Mouse (Mus musculus) midbrain, embryonic 14.5 days (tissue): ENCODE data around the gene Pigs. TPM values are rescaled to one million over a fixed set of nuclear protein-coding genes. Genes with fewer than 3 reads are reported as not detected.

Experiments used
- ATAC-seq: fragments of 200-750 bp; cut with Nextera tagmentation; 2 replicates; pipeline ENCODE4 v1.8.0; 2017; ENCODE audit warnings: moderate number of reproducible peaks, moderate library complexity; ENCODE audit not compliant: low FRiP score, low TSS enrichment
- DNase-seq: peaks from one replicate; pipeline ENCODE4 v3.0.0-alpha.2; 2015
- H3K27ac ChIP-seq: fragments of 300-500 bp; sonication (generic); replicated peaks from 2 replicates; pipeline ENCODE4 v1.5.1; 2014; ENCODE audit warnings: mild to moderate bottlenecking, low read depth, low read length, moderate library complexity
- H3K27me3 ChIP-seq: fragments of 300-500 bp; sonication (generic); 2 replicates; pipeline ENCODE4 v1.6.1; 2014; ENCODE audit warnings: low read length, control low read depth, mixed read lengths; ENCODE audit not compliant: control insufficient read depth, insufficient read depth
- H3K36me3 ChIP-seq: fragments of 300-500 bp; sonication (generic); 2 replicates; pipeline ENCODE4 v1.6.1; 2014; ENCODE audit warnings: low read length, control low read depth; ENCODE audit not compliant: control insufficient read depth, insufficient read depth
- H3K4me1 ChIP-seq: fragments of 300-500 bp; sonication (generic); 2 replicates; pipeline ENCODE4 v1.6.1; 2014; ENCODE audit warnings: mild to moderate bottlenecking, antibody characterized with exemption, low read length, control low read depth; ENCODE audit not compliant: control insufficient read depth, insufficient read depth
- H3K4me2 ChIP-seq: fragments of 300-500 bp; sonication (generic); 2 replicates; pipeline ENCODE4 v1.6.1; 2014; ENCODE audit warnings: mild to moderate bottlenecking, low read length, moderate library complexity
- H3K4me3 ChIP-seq: fragments of 300-500 bp; sonication (generic); replicated peaks from 2 replicates; pipeline ENCODE4 v1.5.1; 2014; ENCODE audit warnings: low read depth, low read length
- H3K9ac ChIP-seq: fragments of 300-500 bp; sonication (generic); replicated peaks from 2 replicates; pipeline ENCODE4 v1.6.1; 2014; ENCODE audit warnings: mild to moderate bottlenecking, low read length, moderate library complexity
- H3K9me3 ChIP-seq: fragments of 300-500 bp; sonication (generic); 2 replicates; pipeline ENCODE4 v1.6.1; 2016; ENCODE audit warnings: low read length, control low read depth, mixed read lengths; ENCODE audit not compliant: control insufficient read depth
- WGBS: fragments of 180-500 bp; shearing (Covaris S2); extraction: QIAGEN DNeasy Blood & Tissue Kit; methylation state at CpG from one replicate; pipeline ENCODE4 v1.1.7; 2014; 5-methylcytosine and 5-hydroxymethylcytosine counted together
- polyA plus RNA-seq: library from polyadenylated mRNA; unstranded; fragments of >200 nt; fragmentation: Nextera tagmentation; extraction: Ambion mirVana; gene quantifications from 2 replicates; pipeline ENCODE4 v1.2.1, GENCODE M21; 2014

The Pigs gene
- polyA plus RNA-seq, 1 experiment from 2014 or later: 63.6 TPM

DNA sequence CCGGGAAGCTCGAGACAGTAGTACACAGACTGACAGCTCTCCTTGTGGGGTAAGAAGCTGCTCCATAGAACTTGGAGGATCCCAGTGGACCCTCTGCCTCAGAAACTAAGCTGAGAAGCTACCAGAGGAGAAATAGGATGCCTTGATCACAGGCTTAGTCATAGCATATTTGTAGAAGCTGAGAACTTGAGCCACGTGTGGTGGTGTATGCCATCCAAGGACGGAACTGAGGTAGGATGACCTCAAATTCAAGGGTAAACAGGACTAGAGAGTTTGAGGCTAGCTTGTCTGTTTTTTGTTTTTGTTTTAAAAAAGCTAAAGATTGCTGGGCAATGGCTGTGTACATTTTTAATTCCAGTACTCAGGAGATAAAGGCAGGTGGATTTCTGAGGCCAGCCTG, 22.9 kb upstream of the Pigs start:
- H3K4me1 ChIP-seq: peaks cover 6% of the 10 kb centered on the region
- no peak overlapping the region for H3K4me2 ChIP-seq
- H3K36me3 ChIP-seq: peaks cover 2% of the 10 kb centered on the region; the same call in 1 of the 2 replicates
- no peak overlapping the region for H3K4me3 ChIP-seq
- H3K9ac ChIP-seq: no peak overlapping the region
- ATAC-seq (no peak), DNase-seq (no peak)
- H3K27ac ChIP-seq: no peak overlapping the region
- 96% methylated on average over 4 of the region's 4 CpGs for WGBS
- no peaks in the 10 kb centered on the region for H3K27me3 ChIP-seq
- H3K9me3 ChIP-seq: no peaks in the 10 kb centered on the region

DNA sequence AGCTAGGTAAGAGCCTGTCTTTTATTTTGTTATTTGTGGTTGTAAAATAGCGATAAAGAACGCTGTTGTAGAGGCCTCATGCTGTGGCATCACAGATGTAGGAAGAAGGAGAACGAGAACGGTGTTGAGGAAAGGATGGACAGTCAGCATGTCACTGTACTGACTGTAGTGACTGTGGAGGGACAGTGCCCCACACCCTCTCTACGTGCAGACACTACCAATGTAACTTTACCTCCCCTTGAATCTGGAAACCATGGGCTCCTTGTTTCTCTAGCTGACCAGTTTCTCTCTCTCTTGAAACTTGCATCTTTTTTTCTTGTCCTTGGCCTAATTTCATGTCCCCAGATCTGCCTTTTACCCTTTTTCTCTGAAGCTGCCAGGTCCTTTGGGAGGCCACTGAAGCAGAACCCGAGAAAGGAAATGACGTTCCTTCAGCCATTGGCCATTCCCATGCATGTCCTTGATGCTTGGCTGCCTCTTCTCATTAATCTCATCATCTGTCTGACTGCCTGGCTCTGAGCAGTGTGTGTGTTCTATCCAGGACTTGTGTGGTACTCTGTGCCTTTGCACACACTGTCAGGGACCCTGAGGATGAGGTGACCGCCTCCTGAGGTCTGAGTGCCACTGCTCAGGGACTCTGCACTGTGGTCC, 17.2 kb upstream of the Pigs start:
- H3K9me3 ChIP-seq: no peaks in the 10 kb centered on the region
- H3K27ac ChIP-seq: no peak overlapping the region
- H3K27me3 ChIP-seq: no peaks in the 10 kb centered on the region
- no peaks in the 10 kb centered on the region for H3K4me1 ChIP-seq
- ATAC-seq (no peak), DNase-seq (no peak)
- H3K36me3 ChIP-seq: 0 out of 2 replicates have a peak, but pooled peaks cover 8% of the 10 kb centered on the region
- WGBS: 77% methylated on average over 8 of the region's 8 CpGs
- no peak overlapping the region for H3K4me2 ChIP-seq
- H3K4me3 ChIP-seq: no peak overlapping the region
- no peak overlapping the region for H3K9ac ChIP-seq

DNA sequence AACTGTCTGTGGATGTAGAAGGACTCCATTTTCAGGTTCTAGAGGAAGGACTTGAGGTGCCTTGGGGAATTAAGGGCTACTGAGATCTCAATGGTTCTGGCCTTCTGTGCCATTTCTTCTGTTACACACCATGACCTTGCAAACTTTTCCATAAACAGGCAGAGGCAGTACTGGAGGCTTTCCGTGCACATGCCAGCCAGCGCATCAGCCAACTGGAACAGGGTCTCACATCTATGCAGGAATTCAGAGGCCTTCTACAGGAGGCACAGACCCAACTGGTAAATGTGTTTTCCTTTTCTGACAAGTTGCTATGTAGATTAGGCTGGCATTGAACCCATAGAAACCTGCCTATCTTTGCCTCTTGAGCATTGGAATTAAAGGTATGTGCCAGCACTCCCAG, 14.6 kb upstream of the Pigs start:
- no peak overlapping the region for H3K27ac ChIP-seq
- no peak overlapping the region for H3K9ac ChIP-seq
- WGBS: 95% methylated on average over 2 of the region's 2 CpGs
- 0 out of 2 replicates have a peak, but pooled peaks cover 8% of the 10 kb centered on the region for H3K36me3 ChIP-seq
- no peaks in the 10 kb centered on the region for H3K27me3 ChIP-seq
- no peak for DNase-seq
- ATAC-seq: no peak
- no peaks in the 10 kb centered on the region for H3K9me3 ChIP-seq
- H3K4me1 ChIP-seq: no peaks in the 10 kb centered on the region
- H3K4me2 ChIP-seq: no peak overlapping the region
- H3K4me3 ChIP-seq: no peak overlapping the region

DNA sequence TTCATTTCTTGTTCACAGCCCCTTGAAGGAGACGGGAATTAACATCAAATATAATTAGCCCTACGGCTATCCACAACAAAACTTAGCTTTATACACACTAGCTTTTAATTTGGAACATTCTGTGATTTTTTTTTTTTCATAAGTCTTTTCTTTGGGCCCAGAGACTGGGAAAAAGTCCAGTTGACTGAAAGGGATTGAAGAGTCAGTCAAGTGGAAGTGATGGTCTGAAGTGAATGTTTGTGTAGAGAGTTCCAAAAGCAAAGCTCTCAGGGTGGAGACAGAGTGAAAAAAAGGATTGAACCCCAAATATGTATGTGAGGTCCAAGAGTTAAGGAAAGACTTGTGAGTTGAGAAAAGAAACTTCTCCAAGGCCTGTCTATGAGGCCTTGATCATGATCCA, 9.8 kb upstream of the Pigs start:
- 91% methylated on average over 2 of the region's 2 CpGs for WGBS
- H3K27me3 ChIP-seq: no peaks in the 10 kb centered on the region
- ATAC-seq (no peak), DNase-seq (no peak)
- H3K36me3 ChIP-seq: peaks cover 14% of the 10 kb centered on the region; the same call in 1 of the 2 replicates
- H3K4me2 ChIP-seq: no peak overlapping the region
- 0 out of 2 replicates have a peak, but pooled peaks cover 6% of the 10 kb centered on the region for H3K4me1 ChIP-seq
- no peaks in the 10 kb centered on the region for H3K9me3 ChIP-seq
- H3K4me3 ChIP-seq: no peak overlapping the region
- H3K9ac ChIP-seq: no peak overlapping the region
- no peak overlapping the region for H3K27ac ChIP-seq

DNA sequence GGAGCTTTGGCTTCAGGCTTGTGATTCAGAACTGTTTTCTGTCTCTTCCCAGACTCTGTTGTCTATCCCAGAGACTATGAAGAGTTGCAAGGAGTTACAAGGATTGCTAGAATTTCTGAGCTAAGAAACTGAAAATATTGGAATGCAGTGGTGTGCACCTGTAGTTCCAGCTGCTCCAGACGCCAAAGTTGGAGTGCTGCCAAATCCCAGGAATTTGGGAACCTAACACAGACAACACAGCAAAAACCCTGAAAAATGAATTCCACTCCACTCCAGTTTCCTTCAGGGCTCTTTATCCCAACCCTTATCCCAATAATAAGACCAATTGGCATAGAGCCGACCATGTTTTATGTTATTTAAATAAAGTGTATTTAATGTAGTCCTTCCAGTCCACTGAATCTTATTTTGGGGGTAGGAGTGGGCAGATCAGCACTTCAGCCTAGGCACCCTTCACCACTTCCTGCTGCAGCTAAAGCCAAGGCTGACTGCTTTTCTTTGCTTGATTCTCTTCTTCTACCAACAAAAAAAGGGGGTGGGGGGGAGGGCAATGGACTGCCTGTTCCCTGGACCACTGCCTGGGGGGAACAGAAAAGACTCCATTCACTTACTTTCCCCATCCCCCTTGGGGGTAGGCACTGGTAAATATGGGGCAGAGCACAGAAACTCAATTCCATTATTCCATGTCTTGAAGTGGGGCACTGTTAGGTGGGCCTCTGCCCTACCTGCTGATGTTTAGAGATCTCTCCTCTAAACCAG, 6.0 kb upstream of the Pigs start:
- H3K27me3 ChIP-seq: no peaks in the 10 kb centered on the region
- no peak overlapping the region for H3K4me3 ChIP-seq
- no peak overlapping the region for H3K9ac ChIP-seq
- H3K4me2 ChIP-seq: peak overlapping the region; percentile 15
- H3K9me3 ChIP-seq: no peaks in the 10 kb centered on the region
- peak overlapping the region; percentile 49; the same call in 1 of the 2 replicates for H3K27ac ChIP-seq
- DNase-seq (peak; percentile 45), ATAC-seq (no peak)
- H3K36me3 ChIP-seq: peaks cover 14% of the 10 kb centered on the region; the same call in 1 of the 2 replicates
- H3K4me1 ChIP-seq: 0 out of 2 replicates have a peak, but pooled peaks cover 6% of the 10 kb centered on the region
- 58% methylated on average over 2 of the region's 2 CpGs for WGBS

DNA sequence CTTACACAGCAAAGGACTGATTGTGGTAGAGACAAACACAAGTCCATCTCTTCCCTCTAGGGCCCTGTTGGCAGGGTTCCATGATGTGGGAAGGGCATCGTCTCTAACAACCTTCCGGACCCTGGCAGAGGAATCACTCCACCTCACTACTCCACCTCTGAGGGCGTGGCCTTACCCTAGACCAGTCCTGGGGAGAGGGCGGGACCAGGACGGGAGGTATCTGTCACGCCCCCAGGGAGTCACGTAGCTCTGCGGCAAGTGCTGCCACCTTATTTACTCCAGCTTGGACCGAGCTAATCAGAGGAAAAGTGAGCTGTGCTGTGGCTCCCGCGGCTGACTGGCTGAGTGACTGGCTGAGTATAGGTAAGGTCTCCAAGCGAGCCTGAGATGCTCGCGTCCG, 5.4 kb upstream of the Pigs start, which contains the start of gene Aldoc:
Gene Aldoc, plus strand, starts transcription at position 109 of the 400 bp plus-strand sequence.
- peak within 1 kb of the TSS; percentile 15 for H3K4me2 ChIP-seq
- WGBS: 11% methylated on average over 15 of the region's 15 CpGs
- 0 out of 2 replicates have a peak, but pooled peaks cover 6% of the 10 kb centered on the region for H3K4me1 ChIP-seq
- no peak within 1 kb of the TSS for H3K9ac ChIP-seq
- H3K27me3 ChIP-seq: no peaks in the 10 kb centered on the region
- no peak within 1 kb of the TSS for H3K4me3 ChIP-seq
- H3K27ac ChIP-seq: peak within 1 kb of the TSS; percentile 49; the same call in 1 of the 2 replicates
- H3K9me3 ChIP-seq: no peaks in the 10 kb centered on the region
- ATAC-seq (peak; percentile 55; the same call in 1 of the 2 replicates), DNase-seq (peak; percentile 72)
- peaks cover 14% of the 10 kb centered on the region; the same call in 1 of the 2 replicates for H3K36me3 ChIP-seq

DNA sequence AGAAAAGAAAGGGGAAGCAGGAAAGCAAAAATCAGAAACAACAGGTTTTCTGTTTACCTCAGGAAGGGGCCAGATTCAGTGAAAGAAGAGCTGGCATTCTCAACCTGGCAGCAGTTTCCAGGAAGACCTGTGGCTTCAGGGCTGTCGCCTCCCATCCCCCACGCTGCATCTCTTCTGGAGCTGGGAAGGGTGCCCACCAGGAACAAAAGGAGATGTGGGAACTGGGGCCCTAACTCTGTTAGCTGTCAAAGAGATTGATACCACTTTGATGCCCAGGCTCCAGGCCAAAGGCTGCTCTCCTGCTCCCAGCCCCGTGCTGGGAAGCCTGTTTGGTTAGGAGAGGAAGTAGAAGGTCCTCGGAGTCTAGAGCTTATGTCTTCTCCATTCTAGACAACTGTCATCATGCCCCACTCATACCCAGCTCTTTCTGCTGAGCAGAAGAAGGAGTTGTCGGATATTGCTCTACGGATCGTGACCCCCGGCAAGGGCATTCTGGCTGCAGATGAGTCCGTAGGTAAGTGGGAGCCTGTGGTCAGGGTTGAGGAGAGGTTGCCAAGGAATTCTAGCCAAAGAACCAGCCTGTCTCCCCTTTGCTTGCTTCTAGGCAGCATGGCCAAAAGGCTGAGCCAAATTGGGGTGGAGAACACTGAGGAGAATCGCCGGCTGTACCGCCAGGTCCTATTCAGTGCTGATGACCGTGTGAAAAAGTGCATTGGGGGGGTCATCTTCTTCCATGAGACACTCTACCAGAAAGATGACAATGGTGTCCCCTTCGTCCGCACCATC, 4.0 kb upstream of the Pigs start:
- H3K36me3 ChIP-seq: peaks cover 14% of the 10 kb centered on the region; the same call in 1 of the 2 replicates
- WGBS: 91% methylated on average over 15 of the region's 15 CpGs
- peaks cover 11% of the 10 kb centered on the region for H3K4me1 ChIP-seq
- no peak overlapping the region for H3K27ac ChIP-seq
- ATAC-seq: no peak
- no peak overlapping the region for H3K4me2 ChIP-seq
- H3K4me3 ChIP-seq: no peak overlapping the region
- no peaks in the 10 kb centered on the region for H3K27me3 ChIP-seq
- no peaks in the 10 kb centered on the region for H3K9me3 ChIP-seq
- H3K9ac ChIP-seq: no peak overlapping the region
- peak; percentile 51 for DNase-seq

DNA sequence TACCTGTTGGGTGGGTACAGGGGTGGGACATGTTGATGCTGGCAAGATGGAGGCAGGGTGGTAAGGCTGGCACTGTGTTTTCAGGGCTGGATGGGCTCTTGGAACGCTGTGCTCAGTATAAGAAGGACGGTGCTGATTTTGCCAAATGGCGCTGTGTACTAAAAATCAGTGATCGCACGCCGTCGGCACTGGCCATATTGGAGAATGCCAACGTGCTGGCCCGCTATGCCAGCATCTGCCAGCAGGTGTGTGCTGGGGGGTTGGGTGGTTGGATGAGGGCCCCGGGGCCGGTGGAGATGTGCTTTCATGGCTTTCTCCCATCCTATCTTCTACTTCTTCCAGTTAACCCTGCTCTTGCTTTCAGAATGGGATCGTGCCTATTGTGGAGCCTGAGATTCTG, 3.2 kb upstream of the Pigs start:
- Histone ChIP-seq H3K9ac (no peak overlapping the region), H3K36me3 (0 out of 2 replicates have a peak, but pooled peaks cover 11% of the 10 kb centered on the region), H3K27me3 (no peaks in the 10 kb centered on the region), H3K4me3 (no peak overlapping the region), H3K27ac (no peak overlapping the region), H3K9me3 (no peaks in the 10 kb centered on the region), H3K4me1 (peaks cover 16% of the 10 kb centered on the region), H3K4me2 (no peak overlapping the region)
- ATAC-seq (no peak), DNase-seq (no peak)
- WGBS: 94% methylated on average over 12 of the region's 12 CpGs
